Mouse (Mus musculus) heart, adult 2 months (tissue): ENCODE data around the gene Psma4. TPM values are rescaled to one million over a fixed set of nuclear protein-coding genes. Genes with fewer than 3 reads are reported as not detected.

Experiments used
- DNase-seq, 2 experiments: peaks; one replicate each; pipeline ENCODE4 v3.0.0; 2021
- H3K27ac ChIP-seq: fragments of 200-600 bp; 2 replicates; pipeline ENCODE4 v1.8.1; 2022
- H3K27me3 ChIP-seq: fragments of 200-500 bp; 2 replicates; pipeline ENCODE4 v1.6.1; 2012; ENCODE audit warnings: mild to moderate bottlenecking, low read length, inconsistent platforms, mixed read lengths; ENCODE audit not compliant: control insufficient read depth, insufficient read depth
- H3K36me3 ChIP-seq: fragments of 200-500 bp; 2 replicates; pipeline ENCODE4 v1.6.1; 2012; ENCODE audit warnings: low read length, inconsistent platforms; ENCODE audit not compliant: control insufficient read depth, insufficient read depth
- H3K4me1 ChIP-seq: fragments of 200-500 bp; 2 replicates; pipeline ENCODE4 v1.6.1; 2011; ENCODE audit warnings: low read length; ENCODE audit not compliant: control insufficient read depth, insufficient read depth
- H3K4me3 ChIP-seq: fragments of 200-600 bp; 2 replicates; pipeline ENCODE4 v1.8.1; 2022
- H3K79me2 ChIP-seq: fragments of 200-500 bp; replicated peaks from 2 replicates; pipeline ENCODE4 v1.6.1; 2012; ENCODE audit warnings: mild to moderate bottlenecking, inconsistent platforms, low read length, moderate library complexity, mixed read lengths; ENCODE audit not compliant: control insufficient read depth, insufficient read depth
- H3K9ac ChIP-seq: fragments of 200-500 bp; 2 replicates; pipeline ENCODE4 v1.6.1; 2012; ENCODE audit warnings: low read depth, mild to moderate bottlenecking, control low read depth, inconsistent platforms, low read length, mixed read lengths
- CTCF ChIP-seq: fragments of 200-600 bp; IDR thresholded peaks from 2 replicates; pipeline ENCODE4 v1.8.1; 2022; ENCODE audit warnings: antibody characterized with exemption, mild to moderate bottlenecking, moderate library complexity
- EP300 ChIP-seq: fragments of 200-500 bp; IDR thresholded peaks from 2 replicates; pipeline ENCODE4 v1.6.1; 2011; ENCODE audit warnings: low read depth, low read length, control low read depth; ENCODE audit not compliant: insufficient read depth
- POLR2A ChIP-seq: fragments of 200-500 bp; IDR thresholded peaks from 2 replicates; pipeline ENCODE4 v1.6.1; 2011; ENCODE audit warnings: mild to moderate bottlenecking, low read depth, low read length, control low read depth; ENCODE audit not compliant: insufficient read depth
- WGBS: fragments of 180-500 bp; shearing (Covaris S2); methylation state at CpG from one replicate; pipeline ENCODE4 v1.1.7; 2018; 5-methylcytosine and 5-hydroxymethylcytosine counted together
- intact Hi-C: fragments of 180-260 bp; cut with DNase I; formaldehyde crosslinking; loops from one replicate; pipeline ENCODE4 v1.15.1; 2025
- long read RNA-seq: library from polyadenylated mRNA; stranded (forward); transcript quantifications from one replicate; pipeline ENCODE4 v2.0.0, GENCODE M21; 2021
- polyA plus RNA-seq: library from polyadenylated mRNA; depleted of rRNA; stranded (reverse); fragments of >200 nt; gene quantifications from 2 replicates; pipeline ENCODE4 v1.2.3, GENCODE M21; 2012; rRNA removed
- total RNA-seq, 2 experiments: library from RNA; stranded (reverse); gene quantifications; 2 replicates each; pipeline ENCODE4 v1.2.3; 2021

Gene Psma4
- 100 to 1,000 TPM; 110 to 127 TPM for total RNA-seq
- 87.1 and 167 TPM in 2 replicates for polyA plus RNA-seq
- long read RNA-seq, transcript Psma4-201 (9 exons, 1,165 nt): major isoform, 37 of 59 reads
- long read RNA-seq, partial matches to known transcripts: 11 of 59 reads
- long read RNA-seq, other reads (novel, unspliced or antisense): 11 of 59 reads

GRCm38 (mm10) chr9:54950575-54951321 is at the start of gene Psma4, which contains the start of gene AY074887:
TSS of gene Psma4 (plus strand) at chr9:54950790.
TSS of gene AY074887 (minus strand) at chr9:54950998.
- peak within 1 kb of the TSS; percentile 92 for H3K4me3 ChIP-seq
- under 1% methylated on average over 65 of the region's 65 CpGs for WGBS
- peak; percentile 93 to 94 for DNase-seq
- H3K79me2 ChIP-seq: no peaks in the 10 kb centered on the region; the same call in 1 of the 2 replicates
- intact Hi-C loops: loop anchor here (1.0 to 5.0 kb wide), 3 partner anchors 33 to 202 kb away; partner anchors contain the start of gene Hykk
- TF ChIP-seq POLR2A (peak; percentile 88), EP300 (no peak), CTCF (no peak)
- peaks cover 2% of the 10 kb centered on the region for H3K4me1 ChIP-seq
- H3K36me3 ChIP-seq: peaks cover 3% of the 10 kb centered on the region
- no peaks in the 10 kb centered on the region for H3K27me3 ChIP-seq
- H3K27ac ChIP-seq: peak within 1 kb of the TSS; percentile 94
- H3K9ac ChIP-seq: peak within 1 kb of the TSS; percentile 88

- Histone ChIP-seq H3K27me3 (no peaks in the 10 kb centered on the region), H3K4me1 (no peaks in the 10 kb centered on the region), H3K9ac (no peak overlapping the region), H3K79me2 (no peaks in the 10 kb centered on the region), H3K27ac (no peak overlapping the region), H3K36me3 (no peaks in the 10 kb centered on the region; the same call in 1 of the 2 replicates), H3K4me3 (no peak overlapping the region)
- no peak for TF ChIP-seq POLR2A
- no peak for TF ChIP-seq EP300
- TF ChIP-seq CTCF: no peak
- intact Hi-C loops: no loop called here
- no peak for DNase-seq
- 75% methylated on average over 5 of the region's 5 CpGs for WGBS
Observed at GRCm38 (mm10) chr9:54909446-54909845, 41.1 kb upstream of the Psma4 start.

GRCm38 (mm10) chr9:54915576-54915975 is 35.0 kb upstream of the Psma4 start:
- H3K27ac ChIP-seq: no peak overlapping the region
- H3K9ac ChIP-seq: no peak overlapping the region
- DNase-seq: no peak
- TF ChIP-seq EP300 (no peak), CTCF (no peak), POLR2A (no peak)
- no peaks in the 10 kb centered on the region for H3K27me3 ChIP-seq
- no peaks in the 10 kb centered on the region for H3K36me3 ChIP-seq
- WGBS: 61% methylated on average over 7 of the region's 7 CpGs
- intact Hi-C loops: no loop called here
- H3K79me2 ChIP-seq: no peaks in the 10 kb centered on the region
- no peak overlapping the region for H3K4me3 ChIP-seq
- H3K4me1 ChIP-seq: peaks cover 1% of the 10 kb centered on the region; the same call in 1 of the 2 replicates

- no peaks in the 10 kb centered on the region for H3K27me3 ChIP-seq
- H3K36me3 ChIP-seq: no peaks in the 10 kb centered on the region
- DNase-seq: no peak
- no peaks in the 10 kb centered on the region for H3K79me2 ChIP-seq
- no peak overlapping the region for H3K27ac ChIP-seq
- 76% methylated on average over 8 of the region's 8 CpGs for WGBS
- peak overlapping the region; percentile 58; the same call in 1 of the 2 replicates for H3K4me3 ChIP-seq
- no peak overlapping the region for H3K9ac ChIP-seq
- no peak for TF ChIP-seq EP300
- TF ChIP-seq CTCF: no peak
- no peak for TF ChIP-seq POLR2A
- H3K4me1 ChIP-seq: peaks cover 1% of the 10 kb centered on the region; the same call in 1 of the 2 replicates
- intact Hi-C loops: no loop called here
Observed at GRCm38 (mm10) chr9:54916401-54916800, 34.2 kb upstream of the Psma4 start.

- Histone ChIP-seq H3K79me2 (no peaks in the 10 kb centered on the region), H3K36me3 (no peaks in the 10 kb centered on the region), H3K4me3 (peak within 1 kb of the TSS; percentile 58), H3K4me1 (peaks cover 1% of the 10 kb centered on the region; the same call in 1 of the 2 replicates), H3K27ac (peak within 1 kb of the TSS; percentile 67), H3K9ac (peak within 1 kb of the TSS; percentile 90), H3K27me3 (no peaks in the 10 kb centered on the region)
- no peak for TF ChIP-seq CTCF
- peak; percentile 71 for TF ChIP-seq POLR2A
- intact Hi-C loops: loop anchor here (1.0 kb wide), 1 partner anchor 33 kb away; the partner anchor contains the start of genes AY074887 and Psma4
- DNase-seq: peak; percentile 88 to 90
- WGBS: under 1% methylated on average over 34 of the region's 34 CpGs
Observed at GRCm38 (mm10) chr9:54917010-54917677, 33.4 kb upstream of the Psma4 start, which contains the start of gene Hykk. TSS of gene Hykk (plus strand) at chr9:54917283.
